Mouse (Mus musculus) hindbrain, embryonic 11.5 days (tissue): ENCODE measurements around the gene Neu1. TPM values are rescaled to one million over a fixed set of nuclear protein-coding genes. Genes with fewer than 3 reads are reported as not detected.
"Not testable (repeated sequence)": the region's sequence is repeated elsewhere in the genome, so short reads cannot be mapped to it uniquely, and the experiment has no call there.

Experiments used
- ATAC-seq: fragments of 200-750 bp; cut with Nextera tagmentation; 2 replicates; pipeline ENCODE4 v1.8.0; 2017; ENCODE audit warnings: mild to moderate bottlenecking, moderate TSS enrichment, moderate library complexity; ENCODE audit not compliant: low FRiP score
- DNase-seq: peaks from one replicate; pipeline ENCODE4 v3.0.0-alpha.2; 2015; ENCODE audit warnings: low spot score
- H3K27ac ChIP-seq: fragments of 300-500 bp; sonication (generic); 2 replicates; pipeline ENCODE4 v1.5.1; 2014; ENCODE audit warnings: mild to moderate bottlenecking, low read depth, low read length
- H3K27me3 ChIP-seq: fragments of 300-500 bp; sonication (generic); 2 replicates; pipeline ENCODE4 v1.6.1; 2014; ENCODE audit warnings: mild to moderate bottlenecking, low read length, moderate library complexity, mixed read lengths; ENCODE audit not compliant: control insufficient read depth, insufficient read depth
- H3K36me3 ChIP-seq: fragments of 300-500 bp; sonication (generic); 2 replicates; pipeline ENCODE4 v1.6.1; 2014; ENCODE audit warnings: mild to moderate bottlenecking, low read length, moderate library complexity, mixed read lengths; ENCODE audit not compliant: control insufficient read depth, insufficient read depth
- H3K4me1 ChIP-seq: fragments of 300-500 bp; sonication (generic); replicated peaks from 2 replicates; pipeline ENCODE4 v1.6.1; 2014; ENCODE audit warnings: low read length, mixed read lengths; ENCODE audit not compliant: control insufficient read depth, insufficient read depth
- H3K4me2 ChIP-seq: fragments of 300-500 bp; sonication (generic); replicated peaks from 2 replicates; pipeline ENCODE4 v1.6.1; 2014; ENCODE audit warnings: mild to moderate bottlenecking, low read depth, low read length
- H3K4me3 ChIP-seq: fragments of 300-500 bp; sonication (generic); 2 replicates; pipeline ENCODE4 v1.5.1; 2014; ENCODE audit warnings: low read depth, low read length
- H3K9ac ChIP-seq: fragments of 300-500 bp; sonication (generic); 2 replicates; pipeline ENCODE4 v1.6.1; 2014; ENCODE audit warnings: low read depth, low read length
- H3K9me3 ChIP-seq: fragments of 300-500 bp; sonication (generic); 2 replicates; pipeline ENCODE4 v1.6.1; 2016; ENCODE audit warnings: low read length; ENCODE audit not compliant: control insufficient read depth
- WGBS: fragments of 180-500 bp; shearing (Covaris S2); extraction: QIAGEN DNeasy Blood & Tissue Kit; methylation state at CpG from one replicate; pipeline ENCODE4 v1.1.7; 2014; 5-methylcytosine and 5-hydroxymethylcytosine counted together
- polyA plus RNA-seq: library from polyadenylated mRNA; unstranded; fragments of >200 nt; fragmentation: Nextera tagmentation; extraction: Ambion mirVana; gene quantifications from 2 replicates; pipeline ENCODE4 v1.2.1, GENCODE M21; 2014

Neu1 gene
- polyA plus RNA-seq, 1 experiment from 2014 or later: 12.9 TPM

DNA sequence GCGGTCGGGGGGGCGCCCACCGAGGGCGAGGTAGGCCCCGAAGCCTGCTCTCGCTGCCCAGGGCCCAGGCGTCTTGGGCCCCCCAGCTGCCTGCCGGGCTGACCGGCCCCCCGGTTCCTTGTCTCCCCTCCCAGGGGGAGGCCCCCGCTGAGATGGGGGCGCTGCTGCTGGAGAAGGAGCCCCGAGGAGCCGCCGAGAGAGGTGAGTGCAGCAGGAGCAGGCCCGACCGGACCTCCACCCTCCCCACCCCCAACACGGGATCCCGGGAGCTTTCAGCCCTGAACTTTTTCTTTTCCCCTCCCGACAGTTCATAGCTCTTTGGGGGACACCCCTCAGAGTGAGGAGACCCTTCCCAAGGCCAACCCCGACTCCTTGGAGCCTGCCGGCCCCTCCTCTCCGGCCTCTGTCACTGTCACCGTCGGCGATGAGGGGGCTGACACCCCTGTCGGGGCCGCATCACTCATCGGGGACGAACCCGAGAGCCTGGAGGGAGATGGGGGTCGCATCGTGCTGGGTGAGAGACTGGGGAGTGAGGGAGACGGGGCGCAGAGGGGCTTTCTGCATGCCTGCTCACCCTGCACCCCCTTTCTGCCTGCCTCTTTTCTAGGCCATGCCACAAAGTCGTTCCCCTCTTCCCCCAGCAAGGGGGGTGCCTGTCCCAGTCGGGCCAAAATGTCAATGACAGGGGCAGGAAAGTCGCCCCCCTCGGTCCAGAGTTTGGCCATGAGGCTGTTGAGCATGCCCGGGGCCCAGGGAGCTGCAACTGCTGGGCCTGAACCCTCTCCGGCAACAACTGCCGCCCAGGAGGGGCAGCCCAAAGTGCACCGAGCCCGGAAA, 31.8 kb upstream of the Neu1 start:
- ATAC-seq: peak; percentile 11
- peaks cover 10% of the 10 kb centered on the region for H3K4me1 ChIP-seq
- 1% methylated on average over 42 of the region's 45 CpGs for WGBS
- H3K4me2 ChIP-seq: peak overlapping the region; percentile 93
- H3K27me3 ChIP-seq: no peaks in the 10 kb centered on the region
- peak overlapping the region; percentile 78 for H3K4me3 ChIP-seq
- H3K27ac ChIP-seq: peak overlapping the region; percentile 97
- H3K9ac ChIP-seq: peak overlapping the region; percentile 89
- peak; percentile 56 for DNase-seq
- no peaks in the 10 kb centered on the region for H3K9me3 ChIP-seq
- peaks cover 9% of the 10 kb centered on the region for H3K36me3 ChIP-seq

GRCm38 (mm10) chr17:34899890-34900243, 31.2 kb upstream of the Neu1 start:
- Histone ChIP-seq H3K4me2 (peak overlapping the region; percentile 93), H3K36me3 (peaks cover 12% of the 10 kb centered on the region), H3K4me3 (peak overlapping the region; percentile 78), H3K9me3 (no peaks in the 10 kb centered on the region), H3K27me3 (no peaks in the 10 kb centered on the region), H3K9ac (peak overlapping the region; percentile 89), H3K4me1 (peaks cover 10% of the 10 kb centered on the region), H3K27ac (no peak overlapping the region)
- DNase-seq: no peak
- WGBS: 7% methylated on average over 5 of the region's 5 CpGs
- no peak for ATAC-seq

DNA sequence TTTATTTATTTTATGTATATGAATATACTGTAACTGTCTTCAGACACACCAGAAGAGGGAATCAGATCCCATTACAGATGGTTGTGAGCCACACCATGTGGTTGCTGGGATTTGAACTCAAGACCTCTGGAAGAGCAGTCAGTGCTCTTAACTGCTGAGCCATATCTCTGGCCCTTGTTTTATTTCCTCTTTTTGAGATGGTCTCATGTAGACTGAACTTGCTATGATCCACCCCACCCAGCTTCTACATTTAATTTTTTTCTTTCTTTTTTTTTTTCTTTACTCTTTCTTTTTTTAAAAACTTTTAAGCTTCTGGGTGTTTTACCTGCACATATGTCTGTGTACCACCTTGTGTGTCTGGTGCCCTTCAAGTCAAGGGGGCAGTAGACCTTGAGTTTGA, 30.2 kb upstream of the Neu1 start:
- H3K36me3 ChIP-seq: peaks cover 18% of the 10 kb centered on the region
- DNase-seq, H3K9ac ChIP-seq, ATAC-seq, H3K9me3 ChIP-seq, H3K4me2 ChIP-seq, H3K4me3 ChIP-seq, H3K27ac ChIP-seq, H3K27me3 ChIP-seq, H3K4me1 ChIP-seq: not testable (repeated sequence)

DNA sequence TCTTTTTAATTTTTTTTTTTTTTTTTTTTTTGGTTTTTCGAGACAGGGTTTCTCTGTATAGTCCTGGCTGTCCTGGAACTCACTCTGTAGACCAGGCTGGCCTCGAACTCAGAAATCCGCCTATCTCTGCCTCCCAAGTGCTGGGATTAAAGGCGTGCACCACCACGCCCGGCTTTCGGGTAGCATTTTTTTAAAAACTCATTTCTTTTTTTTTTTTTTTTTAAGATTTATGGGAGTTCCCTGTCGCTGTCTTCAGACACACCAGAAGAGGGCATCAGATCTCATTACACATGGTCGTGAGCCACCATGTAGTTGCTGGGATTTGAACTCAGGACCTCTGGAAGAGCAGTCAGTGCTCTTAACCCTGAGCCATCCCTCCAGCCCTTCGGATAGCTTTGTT, 29.1 kb upstream of the Neu1 start:
- H3K4me3 ChIP-seq, H3K27me3 ChIP-seq, H3K4me1 ChIP-seq, ATAC-seq, DNase-seq, H3K4me2 ChIP-seq, H3K27ac ChIP-seq, H3K9me3 ChIP-seq, H3K9ac ChIP-seq: not testable (repeated sequence)
- peaks cover 22% of the 10 kb centered on the region for H3K36me3 ChIP-seq
- 87% methylated on average over 8 of the region's 10 CpGs for WGBS

DNA sequence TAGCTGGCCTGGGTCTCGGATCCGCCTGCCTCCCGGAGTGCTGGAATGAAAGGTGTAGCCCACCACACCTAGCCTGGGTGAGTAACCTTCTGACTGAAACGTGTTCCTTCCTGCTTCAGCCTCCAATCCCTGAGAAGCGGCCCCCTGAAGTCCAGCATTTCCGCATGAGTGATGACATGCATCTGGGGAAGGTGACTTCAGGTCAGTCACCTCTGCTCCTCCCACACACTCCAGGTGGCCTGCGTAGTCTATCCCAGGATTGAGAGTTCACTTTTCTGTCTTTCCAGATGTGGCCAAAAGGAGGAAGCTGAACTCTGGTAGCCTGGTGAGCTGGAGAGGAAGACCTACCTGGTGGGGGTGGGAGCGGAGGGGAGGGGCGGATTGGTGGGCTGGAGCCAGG, 28.2 kb upstream of the Neu1 start:
- no peak overlapping the region for H3K27ac ChIP-seq
- H3K9me3 ChIP-seq: no peaks in the 10 kb centered on the region
- DNase-seq: no peak
- H3K27me3 ChIP-seq: no peaks in the 10 kb centered on the region
- no peak overlapping the region for H3K9ac ChIP-seq
- no peak overlapping the region for H3K4me2 ChIP-seq
- no peaks in the 10 kb centered on the region for H3K4me1 ChIP-seq
- peaks cover 25% of the 10 kb centered on the region for H3K36me3 ChIP-seq
- WGBS: 93% methylated on average over 9 of the region's 9 CpGs
- no peak for ATAC-seq
- H3K4me3 ChIP-seq: no peak overlapping the region

DNA sequence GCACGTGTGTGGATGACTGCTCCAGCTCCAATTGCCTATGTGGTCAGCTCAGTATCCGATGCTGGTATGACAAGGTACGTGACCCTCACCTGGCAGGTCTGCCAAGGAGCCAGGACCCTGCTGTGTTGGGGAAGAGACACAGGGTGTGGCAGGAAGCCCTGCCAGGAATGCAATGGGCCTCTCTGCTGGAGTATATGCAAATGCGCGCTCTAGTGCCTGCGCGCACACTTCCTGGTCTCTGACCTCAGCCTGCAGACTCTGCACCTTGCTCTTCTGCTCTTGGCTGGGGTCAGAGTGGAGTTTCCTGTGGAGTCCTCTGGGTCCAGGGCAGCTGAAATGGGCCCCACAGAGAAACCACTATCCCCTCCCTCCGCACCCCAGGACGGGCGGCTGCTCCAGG, 20.1 kb upstream of the Neu1 start:
- WGBS: 88% methylated on average over 10 of the region's 10 CpGs
- Histone ChIP-seq H3K9me3 (no peaks in the 10 kb centered on the region), H3K4me3 (no peak overlapping the region), H3K27ac (no peak overlapping the region), H3K27me3 (no peaks in the 10 kb centered on the region), H3K4me1 (no peaks in the 10 kb centered on the region), H3K36me3 (peaks cover 39% of the 10 kb centered on the region), H3K4me2 (no peak overlapping the region), H3K9ac (no peak overlapping the region)
- DNase-seq (no peak), ATAC-seq (no peak)

GRCm38 (mm10) chr17:34911945-34912351, 19.1 kb upstream of the Neu1 start:
- Histone ChIP-seq H3K4me3 (no peak overlapping the region), H3K4me2 (no peak overlapping the region), H3K9me3 (no peaks in the 10 kb centered on the region), H3K27me3 (no peaks in the 10 kb centered on the region), H3K36me3 (peaks cover 30% of the 10 kb centered on the region), H3K27ac (no peak overlapping the region), H3K9ac (no peak overlapping the region), H3K4me1 (no peaks in the 10 kb centered on the region)
- DNase-seq (peak; percentile 80), ATAC-seq (peak; percentile 46; the same call in 1 of the 2 replicates)
- WGBS: 53% methylated on average over 5 of the region's 5 CpGs

DNA sequence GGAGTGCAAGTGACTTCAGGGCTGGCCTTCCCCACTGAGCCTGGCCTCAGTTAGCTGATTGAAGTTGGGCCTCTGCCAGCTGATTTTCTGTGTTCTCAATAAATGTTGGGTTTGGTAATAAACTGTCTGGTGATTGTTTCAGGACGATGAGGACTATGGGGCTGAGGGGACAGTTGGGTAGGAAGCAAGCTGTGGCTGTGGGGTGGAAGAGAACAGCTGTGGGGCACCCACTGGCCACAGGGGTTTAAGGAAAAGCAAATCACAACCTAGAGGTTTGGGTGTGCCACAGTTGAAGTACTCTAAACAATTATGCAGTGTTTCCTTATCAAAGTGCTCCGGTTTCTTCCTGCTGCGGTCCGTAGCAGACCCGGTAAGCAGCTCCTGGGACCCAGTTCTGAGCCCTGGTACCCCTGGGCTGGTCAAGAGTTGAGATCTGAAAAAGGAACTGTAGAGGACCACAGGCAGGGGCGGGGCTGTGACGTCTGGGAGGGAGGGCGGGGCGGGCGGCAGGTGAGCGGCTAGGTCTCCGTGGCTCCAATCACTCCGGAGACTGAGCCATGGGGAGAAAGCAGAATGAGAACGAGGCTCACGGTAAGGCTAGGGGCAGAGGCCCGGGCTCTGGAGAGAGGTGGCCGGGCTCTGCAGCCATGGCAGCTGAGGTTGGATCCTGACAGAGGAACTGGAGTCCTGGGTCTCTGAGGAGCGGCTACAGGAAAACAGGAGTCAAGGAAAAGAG, 17.0 kb upstream of the Neu1 start, which contains the start of gene Slc44a4:
TSS of gene Slc44a4 (plus strand) at position 537 of the 736 bp plus-strand sequence.
- ATAC-seq: no peak
- H3K9me3 ChIP-seq: no peaks in the 10 kb centered on the region
- H3K4me1 ChIP-seq: no peaks in the 10 kb centered on the region
- 35% methylated on average over 18 of the region's 18 CpGs for WGBS
- peaks cover 20% of the 10 kb centered on the region for H3K36me3 ChIP-seq
- H3K27ac ChIP-seq: no peak within 1 kb of the TSS
- H3K27me3 ChIP-seq: no peaks in the 10 kb centered on the region
- no peak within 1 kb of the TSS for H3K4me2 ChIP-seq
- H3K4me3 ChIP-seq: no peak within 1 kb of the TSS
- no peak within 1 kb of the TSS for H3K9ac ChIP-seq
- no peak for DNase-seq
